8 mouse cellular contexts compared by ENCODE assay signal in genomic region chr10:78575105-78575632, GRCm38 (mm10). TPM values are rescaled to one million over a fixed set of nuclear protein-coding genes. Genes with fewer than 3 reads are reported as not detected.
A peak's percentile ranks its signal among the peaks of the same experiment; 100 is the strongest.
DNase-seq lines count a peak whose midpoint lies in the region; ATAC-seq lines count a peak whose summit lies in the region.

No protein-coding gene starts in this region.

- peak overlapping the region; percentile 98 for H3K27ac ChIP-seq in heart, embryonic 16.5 days (ENCODE audit: low read length)
- H3K27ac ChIP-seq in hindbrain, embryonic 13.5 days, result peak overlapping the region; percentile 86
- H3K27ac ChIP-seq in midbrain, embryonic 11.5 days (ENCODE audit: low read depth, low read length), result no peak overlapping the region

- no peaks in the 10 kb centered on the region for H3K9me3 ChIP-seq in heart, embryonic 16.5 days (replicated peaks; ENCODE audit: control insufficient read depth, low read length)
- no peaks in the 10 kb centered on the region for H3K9me3 ChIP-seq in hindbrain, embryonic 13.5 days
- H3K9me3 ChIP-seq in midbrain, embryonic 11.5 days (ENCODE audit: control insufficient read depth, low read length), result no peaks in the 10 kb centered on the region

- 9% methylated on average over 13 of the region's 13 CpGs for WGBS in heart, embryonic 16.5 days
- 19% methylated on average over 13 of the region's 13 CpGs for WGBS in hindbrain, embryonic 13.5 days
- WGBS in midbrain, embryonic 11.5 days, result 21% methylated on average over 13 of the region's 13 CpGs

- H3K36me3 ChIP-seq in heart, embryonic 16.5 days (ENCODE audit: control insufficient read depth, insufficient read depth), result peaks cover 21% of the 10 kb centered on the region
- peaks cover 34% of the 10 kb centered on the region for H3K36me3 ChIP-seq in hindbrain, embryonic 13.5 days
- 0 out of 2 replicates have a peak, but pooled peaks cover 8% of the 10 kb centered on the region for H3K36me3 ChIP-seq in midbrain, embryonic 11.5 days (ENCODE audit: control insufficient read depth, insufficient read depth, low read length)

- intact Hi-C loops in heart, postnatal 14 days (cut with DNase I), result loop anchor here (1.0 to 10.0 kb wide), 3 partner anchors 16 to 390 kb away; partner anchors contain the start of genes Pdxk, Pwp2 and Syde1

- H3K4me2 ChIP-seq in heart, embryonic 16.5 days (ENCODE audit: low read depth, low read length), result peak overlapping the region; percentile 59
- peak overlapping the region; percentile 62 for H3K4me2 ChIP-seq in hindbrain, embryonic 13.5 days
- peak overlapping the region; percentile 49 for H3K4me2 ChIP-seq in midbrain, embryonic 11.5 days

- H3K4me3 ChIP-seq in heart, embryonic 16.5 days (ENCODE audit: low read length), result peak overlapping the region; percentile 64
- peak overlapping the region; percentile 63 for H3K4me3 ChIP-seq in hindbrain, embryonic 13.5 days
- H3K4me3 ChIP-seq in midbrain, embryonic 11.5 days (ENCODE audit: low read depth, low read length), result peak overlapping the region; percentile 66

- ATAC-seq in heart, embryonic 16.5 days (replicated peaks; ENCODE audit: extremely low read depth, insufficient read depth, low FRiP score), result peak; percentile 21
- peak; percentile 60 for ATAC-seq in hindbrain, embryonic 13.5 days (ENCODE audit: low FRiP score)
- ATAC-seq in midbrain, embryonic 11.5 days (ENCODE audit: low FRiP score), result peak; percentile 53; the same call in 1 of the 2 replicates

- peak overlapping the region; percentile 72 for H3K9ac ChIP-seq in heart, embryonic 16.5 days (ENCODE audit: low read length)
- H3K9ac ChIP-seq in hindbrain, embryonic 13.5 days, result peak overlapping the region; percentile 82
- H3K9ac ChIP-seq in midbrain, embryonic 11.5 days (ENCODE audit: low read length), result peak overlapping the region; percentile 62

- DNase-seq in heart, postnatal 14 days, result no peak
- DNase-seq in MN1 (ENCODE audit: low spot score), result peak; percentile 76
- no peak for DNase-seq in midbrain, embryonic 11.5 days (ENCODE audit: low spot score, missing footprints)
- DNase-seq in embryo, embryonic 10 days (ENCODE audit: low spot score), result no peak
- DNase-seq in layer of hippocampus, postnatal 10 days (ENCODE audit: low spot score in 2 of 2), result no peak
- no peak for DNase-seq in cerebellum, adult 8-10 months

- H3K4me1 ChIP-seq in heart, embryonic 16.5 days (ENCODE audit: control insufficient read depth, insufficient read depth, low read length), result peaks cover 14% of the 10 kb centered on the region
- H3K4me1 ChIP-seq in hindbrain, embryonic 13.5 days (replicated peaks), result peaks cover 16% of the 10 kb centered on the region
- peaks cover 2% of the 10 kb centered on the region for H3K4me1 ChIP-seq in midbrain, embryonic 11.5 days (ENCODE audit: control insufficient read depth, insufficient read depth, low read length)

- H3K27me3 ChIP-seq in heart, embryonic 16.5 days (ENCODE audit: control insufficient read depth, insufficient read depth, low read length), result no peaks in the 10 kb centered on the region
- no peaks in the 10 kb centered on the region for H3K27me3 ChIP-seq in hindbrain, embryonic 13.5 days
- no peaks in the 10 kb centered on the region for H3K27me3 ChIP-seq in midbrain, embryonic 11.5 days (ENCODE audit: control insufficient read depth, insufficient read depth, low read length)

RNA-seq across cellular contexts. Expression of gene Ilvbl, which starts 1.0 kb away (rescaled TPM):
- 94.5 and 96.4 TPM in 2 replicates for polyA plus RNA-seq in heart, embryonic 16.5 days (2015; fragmentation: Nextera tagmentation; extraction: Ambion mirVana)
- total RNA-seq in heart, postnatal 14 days (2021), result 10 to 100 TPM; 44.4 to 45.9 TPM
- 56.1 and 61.2 TPM in 2 replicates for polyA plus RNA-seq in hindbrain, embryonic 13.5 days (2015; fragmentation: Nextera tagmentation; extraction: Ambion mirVana)
- 27.1 and 27.5 TPM in 2 replicates for polyA plus RNA-seq in midbrain, embryonic 11.5 days (2014; fragmentation: Nextera tagmentation; extraction: Ambion mirVana)
- 10 to 100 TPM; 19.7 to 21.6 TPM for total RNA-seq in layer of hippocampus, postnatal 10 days (2021)

RNA-seq across cellular contexts. Expression of gene Syde1, which starts 16.6 kb away (rescaled TPM):
- polyA plus RNA-seq in heart, embryonic 16.5 days (2015; fragmentation: Nextera tagmentation; extraction: Ambion mirVana), result 10.8 and 12.2 TPM in 2 replicates
- total RNA-seq in heart, postnatal 14 days (2021), result 10 to 100 TPM; 15.0 to 15.1 TPM
- polyA plus RNA-seq in hindbrain, embryonic 13.5 days (2015; fragmentation: Nextera tagmentation; extraction: Ambion mirVana), result 4.5 and 4.6 TPM in 2 replicates
- 9.3 and 9.4 TPM in 2 replicates for polyA plus RNA-seq in midbrain, embryonic 11.5 days (2014; fragmentation: Nextera tagmentation; extraction: Ambion mirVana)
- total RNA-seq in layer of hippocampus, postnatal 10 days (2021), result 1 to 10 TPM; 4.8 to 6.2 TPM

RNA-seq across cellular contexts. Expression of gene Olfr1357, which starts 42.7 kb away (rescaled TPM):
- not detected in 2 replicates for polyA plus RNA-seq in heart, embryonic 16.5 days (2015; fragmentation: Nextera tagmentation; extraction: Ambion mirVana)
- total RNA-seq in heart, postnatal 14 days (2021), result not detected
- not detected in 2 replicates for polyA plus RNA-seq in hindbrain, embryonic 13.5 days (2015; fragmentation: Nextera tagmentation; extraction: Ambion mirVana)
- not detected in 2 replicates for polyA plus RNA-seq in midbrain, embryonic 11.5 days (2014; fragmentation: Nextera tagmentation; extraction: Ambion mirVana)
- total RNA-seq in layer of hippocampus, postnatal 10 days (2021), result not detected

RNA-seq across cellular contexts. Expression of gene Olfr1358, which starts 57.9 kb away (rescaled TPM):
- not detected in 2 replicates for polyA plus RNA-seq in heart, embryonic 16.5 days (2015; fragmentation: Nextera tagmentation; extraction: Ambion mirVana)
- total RNA-seq in heart, postnatal 14 days (2021), result not detected
- not detected in 2 replicates for polyA plus RNA-seq in hindbrain, embryonic 13.5 days (2015; fragmentation: Nextera tagmentation; extraction: Ambion mirVana)
- polyA plus RNA-seq in midbrain, embryonic 11.5 days (2014; fragmentation: Nextera tagmentation; extraction: Ambion mirVana), result not detected in 2 replicates
- not detected for total RNA-seq in layer of hippocampus, postnatal 10 days (2021)
